Mouse (Mus musculus) Patski (cell line): Measurements from ENCODE around the gene Esd. TPM values are rescaled to one million over a fixed set of nuclear protein-coding genes. Genes with fewer than 3 reads are reported as not detected.

Experiments used
- ATAC-seq: fragments of 100-300 bp; one replicate; pipeline ENCODE4 v1.8.0; 2021
- CTCF ChIA-PET: fragments of 350-600 bp; sonication (Branson Sonifier 250); formaldehyde crosslinking; loops from one replicate; lab custom pipeline; 2022; ENCODE audit warnings: inconsistent platforms; lab: Charles Lee
- POLR2A ChIA-PET: fragments of 350-600 bp; sonication (Branson Sonifier 250); formaldehyde crosslinking; loops from one replicate; lab custom pipeline; 2022; ENCODE audit warnings: antibody characterized with exemption, inconsistent platforms; lab: Charles Lee
- DNase-seq: peaks from one replicate; pipeline ENCODE4 v3.0.0-alpha.2; 2011; ENCODE audit warnings: low read depth, low spot score
- H3K27me3 ChIP-seq: fragments of 371-371 bp; one replicate; pipeline ENCODE4 v1.5.1; 2021
- CTCF ChIP-seq: fragments of 100-300 bp; IDR thresholded peaks from one replicate; pipeline ENCODE4 v1.5.1; 2021
- in situ Hi-C: fragments of 300-500 bp; cut with MboI; formaldehyde crosslinking; loops from 3 replicates; pipeline ENCODE4 v1.11.1; 2018; ENCODE audit warnings: low pct_unique_long_range_greater_than_20kb, mixed read lengths
- polyA plus RNA-seq: library from polyadenylated mRNA; unstranded; gene quantifications from one replicate; pipeline ENCODE4 v1.2.3, GENCODE M21; 2021

Esd gene
- polyA plus RNA-seq = 242 TPM

DNA sequence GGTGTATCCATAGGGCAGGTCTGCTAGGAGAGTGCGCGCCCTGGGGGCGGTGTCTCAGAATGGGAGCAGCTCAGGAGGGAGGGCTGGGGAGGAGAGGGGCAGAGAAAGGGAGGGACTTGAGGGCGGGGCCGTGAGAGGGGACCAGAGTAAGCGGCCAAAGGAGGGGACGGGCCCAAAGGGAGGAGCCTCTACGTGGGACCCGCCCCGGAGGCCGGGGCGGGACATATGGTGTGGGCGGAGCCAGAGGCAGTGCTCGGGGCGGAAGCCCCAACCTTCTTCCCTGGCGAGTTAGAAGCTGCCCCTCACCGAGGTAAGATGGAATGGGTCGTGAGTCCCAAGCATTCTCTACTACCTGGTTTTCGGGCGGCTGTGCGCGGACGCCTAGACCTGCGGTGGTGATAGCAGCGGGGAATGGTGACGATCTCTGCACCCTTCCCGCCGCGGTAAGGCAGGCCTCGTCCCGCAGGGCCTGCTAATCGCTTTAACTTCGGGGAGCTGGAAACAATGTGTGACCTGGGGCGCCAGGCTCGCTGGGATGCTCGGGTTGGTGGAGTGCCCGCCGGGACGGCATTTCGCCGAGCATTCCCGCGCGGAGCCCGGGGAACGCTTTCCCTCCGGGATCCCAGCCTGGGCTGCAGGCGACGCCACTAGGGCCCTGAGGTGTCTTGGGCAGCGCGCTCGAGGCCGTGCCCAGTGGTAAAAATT lies at the start of gene Esd:
TSS of gene Esd (plus strand) at position 219 of the 705 bp plus-strand sequence.
- CTCF ChIA-PET = no interaction called here
- POLR2A ChIA-PET = no interaction called here
- no peak for TF ChIP-seq CTCF
- in situ Hi-C loops = no loop called here
- H3K27me3 ChIP-seq = no peaks in the 10 kb centered on the region
- no peak for DNase-seq
- ATAC-seq = peak; percentile 99

DNA sequence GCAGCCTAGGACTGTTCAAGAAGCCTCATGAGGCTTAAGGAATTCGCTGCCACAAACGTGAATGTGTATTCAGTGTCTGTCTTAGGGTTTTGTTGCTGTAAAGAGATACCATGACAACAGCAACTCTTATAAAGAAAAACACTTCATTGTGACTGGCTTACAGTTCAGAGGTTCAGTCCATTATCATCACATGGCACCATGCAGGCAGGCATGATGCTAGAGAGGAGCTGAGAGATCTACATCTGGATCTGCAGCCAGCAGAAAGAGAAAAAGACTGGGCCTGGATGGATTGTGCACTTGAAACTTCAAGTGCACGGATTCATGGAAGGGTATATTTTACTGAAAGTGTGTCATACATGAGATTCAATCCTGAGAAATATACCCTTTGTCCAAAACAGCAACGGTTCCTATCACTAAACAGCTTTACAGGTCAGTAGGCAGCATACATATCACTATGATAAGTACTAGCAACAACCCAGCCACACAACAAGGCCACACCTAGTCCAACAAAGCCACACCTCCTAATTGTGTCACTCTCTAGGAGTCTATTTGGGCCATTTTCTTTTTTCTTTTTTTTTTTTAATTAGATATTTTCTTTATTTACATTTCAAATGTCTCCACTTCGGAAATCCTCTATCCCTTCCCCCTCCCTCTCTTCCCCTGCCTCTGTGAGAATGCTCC lies 47.7 kb upstream of the Esd start:
- ChIA-PET POLR2A (no interaction called here), CTCF (no interaction called here)
- no peak for TF ChIP-seq CTCF
- no peaks in the 10 kb centered on the region for H3K27me3 ChIP-seq
- DNase-seq = no peak
- in situ Hi-C loops = no loop called here
- no peak for ATAC-seq

DNA sequence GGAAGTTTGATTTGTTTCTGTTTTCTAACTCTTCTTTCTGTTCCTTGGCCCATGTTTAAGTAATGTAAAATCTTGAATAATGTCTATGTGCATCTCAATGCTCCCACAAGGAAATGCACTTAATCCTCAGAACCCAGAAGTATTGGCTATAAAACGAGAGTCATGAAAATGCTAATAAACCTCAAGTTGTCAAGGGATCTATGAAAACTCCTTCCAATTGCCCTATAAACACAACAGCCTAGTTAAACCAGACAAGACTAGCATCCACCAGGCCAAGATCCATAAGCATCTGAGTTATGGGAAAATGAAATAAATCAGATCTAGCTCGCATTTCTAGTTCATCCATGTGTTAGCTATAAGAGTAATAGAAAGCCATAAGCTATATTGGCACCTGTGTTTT lies 40.1 kb upstream of the Esd start:
- ATAC-seq = no peak
- TF ChIP-seq CTCF = no peak
- CTCF ChIA-PET = no interaction called here
- POLR2A ChIA-PET = no interaction called here
- no peak for DNase-seq
- in situ Hi-C loops = no loop called here
- no peaks in the 10 kb centered on the region for H3K27me3 ChIP-seq

DNA sequence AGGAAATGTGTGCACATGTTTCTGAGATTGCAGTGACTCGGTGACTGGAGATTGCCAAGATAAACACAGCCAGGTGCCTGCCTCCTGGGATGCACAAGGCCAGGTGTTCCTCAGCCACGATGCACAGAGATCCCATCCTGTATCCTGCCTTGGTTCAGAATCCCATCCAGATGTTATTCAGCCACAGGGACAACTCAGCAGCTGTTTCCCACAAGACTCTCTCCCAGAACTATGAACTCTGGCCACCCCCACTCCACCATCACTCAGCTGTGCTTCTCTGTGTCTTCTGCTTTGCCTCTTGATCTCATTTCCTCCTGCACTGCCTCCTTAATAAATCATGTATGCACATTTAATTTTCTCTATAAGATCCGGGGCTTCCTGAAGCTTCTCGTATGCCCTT lies 35.3 kb upstream of the Esd start:
- no peaks in the 10 kb centered on the region for H3K27me3 ChIP-seq
- ATAC-seq (no peak), DNase-seq (no peak)
- no peak for TF ChIP-seq CTCF
- in situ Hi-C loops = no loop called here
- ChIA-PET POLR2A (no interaction called here), CTCF (interaction anchor here (1.5 kb wide), 1 partner anchor 14 kb away, joined by 3 read pairs; no protein-coding TSS in a partner anchor)

DNA sequence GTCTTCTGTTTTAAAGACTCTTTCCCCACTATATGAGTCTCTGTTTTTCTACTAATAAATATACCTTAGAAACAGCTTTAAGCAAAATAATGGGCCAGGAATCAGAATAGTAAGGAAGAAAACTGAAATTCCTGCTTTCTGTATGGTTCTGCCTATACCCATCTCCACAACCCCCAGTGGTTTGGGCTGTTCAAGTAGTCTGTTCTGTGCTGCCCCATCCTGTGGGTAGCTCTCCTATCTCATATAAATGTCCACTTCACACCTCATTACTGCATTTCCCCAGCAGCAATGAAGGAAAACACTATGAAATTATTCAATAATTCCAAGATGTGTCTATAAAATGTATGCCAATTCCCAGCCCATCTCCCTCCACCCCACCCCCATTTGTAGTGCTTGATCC lies 34.7 kb upstream of the Esd start:
- no peak for ATAC-seq
- ChIA-PET CTCF (interaction anchor here (1.0 to 1.5 kb wide), 2 partner anchors 10 to 14 kb away, joined by 3 read pairs; no protein-coding TSS in a partner anchor), POLR2A (no interaction called here)
- TF ChIP-seq CTCF = no peak
- H3K27me3 ChIP-seq = no peaks in the 10 kb centered on the region
- in situ Hi-C loops = no loop called here
- DNase-seq = no peak

DNA sequence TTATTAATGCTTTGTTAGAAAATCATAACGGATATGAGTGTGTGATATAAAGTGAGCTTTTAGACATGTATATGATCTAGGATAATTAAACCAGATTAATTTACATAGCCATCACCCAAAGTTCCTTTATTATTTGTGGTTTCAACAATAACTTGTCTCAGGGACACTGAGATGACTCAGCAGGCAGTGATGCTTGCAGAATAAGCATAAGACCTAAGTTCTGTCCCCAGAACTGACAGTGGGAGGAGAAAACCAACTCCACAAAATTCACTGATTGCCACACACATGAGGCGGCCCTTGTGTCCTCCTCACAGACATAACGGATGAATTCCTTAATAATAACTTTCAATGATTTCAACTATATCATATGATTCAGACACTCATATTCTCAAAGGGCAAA lies 32.9 kb upstream of the Esd start:
- in situ Hi-C loops = no loop called here
- ATAC-seq (no peak), DNase-seq (no peak)
- ChIA-PET POLR2A (no interaction called here), CTCF (interaction anchor here (0.9 kb wide), 1 partner anchor 10 kb away, joined by 3 read pairs; no protein-coding TSS in a partner anchor)
- TF ChIP-seq CTCF = no peak
- no peaks in the 10 kb centered on the region for H3K27me3 ChIP-seq

DNA sequence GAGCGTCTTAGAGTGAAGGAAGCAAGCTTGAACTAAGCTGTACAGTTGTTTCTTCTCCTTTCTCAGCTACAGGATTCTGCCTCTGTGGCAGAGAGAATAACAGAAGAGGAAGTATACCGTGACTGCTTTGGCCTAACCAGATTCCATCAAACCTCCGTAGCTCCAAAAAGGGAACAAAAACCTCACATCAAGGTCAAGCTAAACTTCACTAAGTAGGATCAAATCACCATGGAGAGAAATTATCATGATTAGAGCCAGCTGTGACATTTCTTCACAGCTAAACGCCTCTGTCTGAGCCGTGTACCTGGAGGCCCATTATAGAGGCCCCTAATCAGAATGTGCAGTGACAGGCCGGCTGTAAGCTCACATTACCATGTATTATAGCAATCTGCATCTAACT lies 28.2 kb upstream of the Esd start:
- CTCF ChIA-PET = interaction anchor here (0.8 kb wide), 1 partner anchor 18 kb away, joined by 3 read pairs; no protein-coding TSS in a partner anchor
- TF ChIP-seq CTCF = no peak
- DNase-seq (no peak), ATAC-seq (no peak)
- POLR2A ChIA-PET = no interaction called here
- in situ Hi-C loops = no loop called here
- no peaks in the 10 kb centered on the region for H3K27me3 ChIP-seq

DNA sequence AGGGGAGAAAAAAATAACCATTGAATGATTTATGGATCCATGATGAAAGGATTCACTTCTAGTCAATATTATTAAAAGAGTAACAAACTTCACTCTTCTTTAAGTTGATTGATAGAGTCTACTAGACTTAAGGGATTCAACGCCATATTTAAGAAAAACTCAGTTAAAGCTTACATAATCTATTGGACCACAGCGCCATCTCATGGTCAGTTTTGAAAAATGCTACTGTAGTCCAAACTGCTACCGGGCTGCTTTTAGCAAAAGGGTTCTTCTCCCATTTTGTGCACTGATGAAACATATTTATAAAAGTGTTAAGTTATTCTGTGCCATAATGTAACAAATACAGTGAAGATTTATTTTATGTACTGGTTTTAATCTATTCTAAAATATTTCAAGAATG lies 23.0 kb upstream of the Esd start:
- DNase-seq (no peak), ATAC-seq (no peak)
- CTCF ChIA-PET = interaction anchor here (1.0 kb wide), 1 partner anchor 10 kb away, joined by 3 read pairs; no protein-coding TSS in a partner anchor
- POLR2A ChIA-PET = no interaction called here
- TF ChIP-seq CTCF = peak; percentile 72
- in situ Hi-C loops = no loop called here
- H3K27me3 ChIP-seq = no peaks in the 10 kb centered on the region

DNA sequence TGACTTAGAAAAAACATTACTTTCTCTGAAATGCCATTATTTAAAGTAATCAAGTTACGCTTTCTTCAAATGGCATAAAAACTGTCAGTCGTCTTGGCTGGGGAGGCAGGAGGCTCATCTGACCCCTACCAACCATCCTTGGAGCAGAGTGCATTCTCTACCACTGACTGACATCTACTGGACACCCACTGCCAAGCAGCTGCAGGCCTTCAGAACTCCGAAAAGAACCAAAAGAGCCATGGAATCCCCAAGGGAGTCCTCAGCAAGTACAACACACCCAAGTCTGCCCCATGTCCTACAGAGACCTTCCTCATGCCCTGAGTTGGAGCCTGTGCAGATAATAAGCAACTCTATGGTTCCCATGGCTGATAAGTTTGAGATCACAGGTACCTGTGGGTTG lies 8.6 kb upstream of the Esd start:
- no peak for DNase-seq
- no peak for ATAC-seq
- POLR2A ChIA-PET = no interaction called here
- TF ChIP-seq CTCF = peak; percentile 42
- CTCF ChIA-PET = no interaction called here
- H3K27me3 ChIP-seq = peaks cover 4% of the 10 kb centered on the region
- in situ Hi-C loops = no loop called here

DNA sequence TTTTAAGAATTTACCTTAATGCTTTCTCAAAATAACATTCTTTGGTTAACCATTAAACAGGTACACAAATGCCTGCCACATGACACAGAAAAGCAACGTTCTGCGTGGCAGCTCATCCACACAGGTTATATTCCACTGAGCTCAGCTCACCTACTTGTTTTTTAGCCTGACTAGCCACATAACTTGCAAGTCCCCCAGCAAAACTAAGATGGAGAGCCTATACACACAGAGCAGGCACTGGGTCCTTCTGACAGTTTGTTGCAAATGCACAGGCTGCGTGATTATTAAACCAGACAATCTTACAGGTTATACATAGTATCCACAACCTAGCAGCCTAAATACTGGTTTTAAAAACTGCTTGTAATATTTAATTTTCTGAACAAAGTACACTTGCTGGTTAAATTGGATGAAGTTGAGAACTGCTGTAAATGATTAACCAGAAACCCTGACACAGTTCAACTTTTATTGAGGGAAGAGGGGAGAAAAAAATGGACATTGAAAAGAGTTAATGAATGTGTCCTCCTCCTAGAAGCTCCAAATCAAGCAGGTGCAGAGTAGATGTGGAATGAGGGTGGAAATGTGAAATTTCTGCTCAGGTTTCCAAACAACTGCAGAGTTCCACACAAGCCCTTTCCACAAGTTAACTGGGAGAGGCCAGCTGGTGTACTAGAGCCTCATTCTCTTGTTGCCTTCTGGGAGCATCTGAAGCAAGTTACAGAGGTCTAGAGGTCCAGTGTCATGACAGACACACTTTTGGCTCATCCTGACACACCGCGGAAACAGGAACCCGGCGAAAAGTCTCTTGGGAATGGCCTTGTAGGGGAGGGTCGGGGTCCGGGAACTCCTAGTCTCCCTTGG lies 647 bp upstream of the Esd start:
- DNase-seq = no peak
- no peak for TF ChIP-seq CTCF
- in situ Hi-C loops = no loop called here
- ATAC-seq = peak; percentile 46
- POLR2A ChIA-PET = no interaction called here
- CTCF ChIA-PET = no interaction called here
- H3K27me3 ChIP-seq = no peaks in the 10 kb centered on the region
